Mouse (Mus musculus): ENCODE results near the gene Fkbp10. TPM values are rescaled to one million over a fixed set of nuclear protein-coding genes. Genes with fewer than 3 reads are reported as not detected.

Fkbp10 gene
- polyA plus RNA-seq, 1 experiment from 2014 or later = 37.0 TPM

DNA sequence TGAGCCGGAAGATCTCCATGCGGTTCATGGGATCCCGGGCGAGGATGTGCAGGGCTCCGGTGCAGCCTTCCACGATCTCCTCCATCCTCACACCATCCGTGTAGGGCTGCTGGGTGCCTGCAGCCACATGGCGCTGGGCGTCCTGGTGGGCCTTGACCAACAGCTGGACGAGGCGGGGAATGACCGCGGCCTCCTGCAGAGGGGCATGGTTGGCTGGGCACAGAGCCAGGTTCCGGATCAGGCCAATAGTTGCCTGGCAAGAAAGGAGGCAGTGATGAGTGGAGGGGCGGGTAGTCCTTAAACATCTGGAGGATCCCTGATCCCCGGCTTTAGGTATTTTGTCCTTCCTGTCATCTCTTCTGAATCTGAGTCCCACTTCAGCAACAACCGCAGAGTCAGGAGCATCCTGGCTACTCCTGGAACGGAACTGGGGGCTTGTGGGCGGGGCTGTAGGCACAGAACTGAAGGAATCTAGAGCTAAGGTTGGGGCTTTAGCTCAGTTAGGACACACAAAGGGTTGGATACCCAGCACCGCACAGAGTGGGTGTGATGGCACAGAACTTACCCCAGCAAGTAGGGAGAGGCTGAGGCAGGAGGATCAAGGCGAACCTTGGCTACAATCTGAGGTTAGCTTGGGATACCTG is 38.6 kb upstream of the Fkbp10 start:
- H3K4me1 ChIP-seq (replicated peaks; ENCODE audit: control insufficient read depth, insufficient read depth, low read length) = no peaks in the 10 kb centered on the region
- no peak for TF ChIP-seq CTCF (IDR thresholded peaks at IDR 0.05; ENCODE audit: low read depth)
- H3K36me3 ChIP-seq (ENCODE audit: control insufficient read depth, insufficient read depth) = peaks cover 89% of the 10 kb centered on the region
- H3K27me3 ChIP-seq (replicated peaks; ENCODE audit: control insufficient read depth, insufficient read depth, low read length) = no peaks in the 10 kb centered on the region
- no peak overlapping the region for H3K9ac ChIP-seq (ENCODE audit: low read depth, low read length)
- no peak overlapping the region for H3K27ac ChIP-seq (ENCODE audit: low read depth, low read length)
- ATAC-seq = no peak
- WGBS = 92% methylated on average over 21 of the region's 21 CpGs
- H3K9me3 ChIP-seq (ENCODE audit: control insufficient read depth) = no peaks in the 10 kb centered on the region
- H3K4me2 ChIP-seq (replicated peaks; ENCODE audit: low read depth) = no peak overlapping the region
- no peak overlapping the region for H3K4me3 ChIP-seq (ENCODE audit: low read depth, low read length)

GRCm38 (mm10) chr11:100377989-100378388 is 37.5 kb upstream of the Fkbp10 start:
- no peak overlapping the region for H3K9ac ChIP-seq (ENCODE audit: low read depth, low read length)
- no peak for TF ChIP-seq CTCF (IDR thresholded peaks at IDR 0.05; ENCODE audit: low read depth)
- H3K27me3 ChIP-seq (replicated peaks; ENCODE audit: control insufficient read depth, insufficient read depth, low read length) = no peaks in the 10 kb centered on the region
- WGBS = 95% methylated on average over 14 of the region's 14 CpGs
- H3K9me3 ChIP-seq (ENCODE audit: control insufficient read depth) = no peaks in the 10 kb centered on the region
- H3K4me3 ChIP-seq (ENCODE audit: low read depth, low read length) = no peak overlapping the region
- H3K4me2 ChIP-seq (replicated peaks; ENCODE audit: low read depth) = no peak overlapping the region
- H3K27ac ChIP-seq (ENCODE audit: low read depth, low read length) = no peak overlapping the region
- no peaks in the 10 kb centered on the region for H3K4me1 ChIP-seq (replicated peaks; ENCODE audit: control insufficient read depth, insufficient read depth, low read length)
- ATAC-seq = no peak
- peaks cover 90% of the 10 kb centered on the region for H3K36me3 ChIP-seq (ENCODE audit: control insufficient read depth, insufficient read depth)

- no peak for ATAC-seq
- H3K4me2 ChIP-seq (replicated peaks; ENCODE audit: low read depth) = no peak overlapping the region
- no peak overlapping the region for H3K4me3 ChIP-seq (ENCODE audit: low read depth, low read length)
- H3K9me3 ChIP-seq (ENCODE audit: control insufficient read depth) = no peaks in the 10 kb centered on the region
- TF ChIP-seq CTCF (IDR thresholded peaks at IDR 0.05; ENCODE audit: low read depth) = no peak
- H3K4me1 ChIP-seq (replicated peaks; ENCODE audit: control insufficient read depth, insufficient read depth, low read length) = no peaks in the 10 kb centered on the region
- H3K36me3 ChIP-seq (ENCODE audit: control insufficient read depth, insufficient read depth) = peaks cover 90% of the 10 kb centered on the region
- no peak overlapping the region for H3K9ac ChIP-seq (ENCODE audit: low read depth, low read length)
- 92% methylated on average over 5 of the region's 5 CpGs for WGBS
- no peak overlapping the region for H3K27ac ChIP-seq (ENCODE audit: low read depth, low read length)
- no peaks in the 10 kb centered on the region for H3K27me3 ChIP-seq (replicated peaks; ENCODE audit: control insufficient read depth, insufficient read depth, low read length)
Measured at GRCm38 (mm10) chr11:100378446-100378845, 37.1 kb upstream of the Fkbp10 start.

GRCm38 (mm10) chr11:100379311-100379710 is 36.2 kb upstream of the Fkbp10 start:
- no peak for TF ChIP-seq CTCF (IDR thresholded peaks at IDR 0.05; ENCODE audit: low read depth)
- 93% methylated on average over 4 of the region's 4 CpGs for WGBS
- H3K36me3 ChIP-seq (ENCODE audit: control insufficient read depth, insufficient read depth) = peaks cover 90% of the 10 kb centered on the region
- ATAC-seq = no peak
- H3K27me3 ChIP-seq (replicated peaks; ENCODE audit: control insufficient read depth, insufficient read depth, low read length) = no peaks in the 10 kb centered on the region
- no peaks in the 10 kb centered on the region for H3K9me3 ChIP-seq (ENCODE audit: control insufficient read depth)
- no peak overlapping the region for H3K4me2 ChIP-seq (replicated peaks; ENCODE audit: low read depth)
- H3K4me1 ChIP-seq (replicated peaks; ENCODE audit: control insufficient read depth, insufficient read depth, low read length) = no peaks in the 10 kb centered on the region
- H3K9ac ChIP-seq (ENCODE audit: low read depth, low read length) = no peak overlapping the region
- no peak overlapping the region for H3K27ac ChIP-seq (ENCODE audit: low read depth, low read length)
- no peak overlapping the region for H3K4me3 ChIP-seq (ENCODE audit: low read depth, low read length)

- H3K27ac ChIP-seq (ENCODE audit: low read depth, low read length) = no peak overlapping the region
- no peak for ATAC-seq
- no peaks in the 10 kb centered on the region for H3K27me3 ChIP-seq (replicated peaks; ENCODE audit: control insufficient read depth, insufficient read depth, low read length)
- WGBS = 87% methylated on average over 6 of the region's 6 CpGs
- no peak for TF ChIP-seq CTCF (IDR thresholded peaks at IDR 0.05; ENCODE audit: low read depth)
- H3K9ac ChIP-seq (ENCODE audit: low read depth, low read length) = no peak overlapping the region
- peaks cover 82% of the 10 kb centered on the region for H3K36me3 ChIP-seq (ENCODE audit: control insufficient read depth, insufficient read depth)
- no peak overlapping the region for H3K4me2 ChIP-seq (replicated peaks; ENCODE audit: low read depth)
- peaks cover 12% of the 10 kb centered on the region for H3K4me1 ChIP-seq (replicated peaks; ENCODE audit: control insufficient read depth, insufficient read depth, low read length)
- no peak overlapping the region for H3K4me3 ChIP-seq (ENCODE audit: low read depth, low read length)
- H3K9me3 ChIP-seq (ENCODE audit: control insufficient read depth) = no peaks in the 10 kb centered on the region
Measured at GRCm38 (mm10) chr11:100382682-100383081, 32.8 kb upstream of the Fkbp10 start.

DNA sequence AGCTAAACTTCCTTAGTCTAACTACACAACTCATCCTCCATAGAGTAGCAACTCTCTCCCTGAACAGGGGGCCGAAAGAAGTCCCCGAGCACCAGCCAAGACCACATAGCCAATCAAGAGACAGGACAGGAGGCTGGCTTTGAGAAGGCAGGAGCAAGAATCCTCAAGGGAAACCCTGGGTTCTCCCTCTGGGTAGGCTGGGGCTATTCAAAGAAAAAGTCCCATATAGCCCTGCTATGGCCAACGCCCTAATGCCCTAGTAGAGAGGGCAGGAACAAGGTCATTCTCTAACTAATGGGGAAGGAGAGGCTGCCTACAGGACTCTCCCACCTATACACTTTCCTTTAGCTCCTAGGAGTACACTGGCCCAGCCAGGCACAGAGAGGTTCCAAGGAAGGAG is 30.5 kb upstream of the Fkbp10 start:
- no peak overlapping the region for H3K4me2 ChIP-seq (replicated peaks; ENCODE audit: low read depth)
- no peak overlapping the region for H3K4me3 ChIP-seq (ENCODE audit: low read depth, low read length)
- ATAC-seq = no peak
- H3K27me3 ChIP-seq (replicated peaks; ENCODE audit: control insufficient read depth, insufficient read depth, low read length) = no peaks in the 10 kb centered on the region
- no peak overlapping the region for H3K27ac ChIP-seq (ENCODE audit: low read depth, low read length)
- WGBS = 88% methylated on average over 3 of the region's 3 CpGs
- no peaks in the 10 kb centered on the region for H3K9me3 ChIP-seq (ENCODE audit: control insufficient read depth)
- peaks cover 62% of the 10 kb centered on the region for H3K36me3 ChIP-seq (ENCODE audit: control insufficient read depth, insufficient read depth)
- TF ChIP-seq CTCF (IDR thresholded peaks at IDR 0.05; ENCODE audit: low read depth) = no peak
- no peak overlapping the region for H3K9ac ChIP-seq (ENCODE audit: low read depth, low read length)
- peaks cover 22% of the 10 kb centered on the region for H3K4me1 ChIP-seq (replicated peaks; ENCODE audit: control insufficient read depth, insufficient read depth, low read length)
